Comparison of ENCODE assay signal across 10 mouse cellular contexts in genomic region chr6:101374186-101374585, GRCm38 (mm10). TPM values are rescaled to one million over a fixed set of nuclear protein-coding genes. Genes with fewer than 3 reads are reported as not detected.
DNase-seq lines count a peak whose midpoint lies in the region; ATAC-seq lines count a peak whose summit lies in the region.
"Had no signal": no experiment of that assay in that cellular context is flagged by ENCODE, and none has a peak within 500 bp of the region (broad histone marks: within the 10 kb centered on the region; RNA-seq: fewer than 3 reads in every experiment).

No protein-coding gene starts in this region.

- H3K4me2 ChIP-seq in neural tube, embryonic 11.5 days (ENCODE audit: low read depth), result peak overlapping the region; percentile 40; the same call in 1 of the 2 replicates
- H3K4me2 ChIP-seq in limb, embryonic 11.5 days (ENCODE audit: low read depth, severe bottlenecking), result peak overlapping the region; percentile 53; the same call in 1 of the 2 replicates

- H3K4me3 ChIP-seq in heart, embryonic 10.5 days, result peak overlapping the region; percentile 78
- no peak overlapping the region for H3K4me3 ChIP-seq in neural tube, embryonic 11.5 days (ENCODE audit: low read depth, low read length)
- peak overlapping the region; percentile 22; the same call in 1 of the 2 replicates for H3K4me3 ChIP-seq in limb, embryonic 11.5 days (ENCODE audit: low read depth, low read length)

- DNase-seq in heart, embryonic 10.5 days (ENCODE audit: low spot score), result no peak
- no peak for DNase-seq in heart, adult 18-20 months
- DNase-seq in neural tube, embryonic 11.5 days (ENCODE audit: low spot score), result no peak
- DNase-seq in neural tube, embryonic 10.5 days (ENCODE audit: extremely low spot score, low spot score), result no peak
- DNase-seq in limb, embryonic 11.5 days (ENCODE audit: low spot score), result no peak
- no peak for DNase-seq in right cerebral cortex, postnatal 4 days
- no peak for DNase-seq in frontal cortex, postnatal 10 days (ENCODE audit: low spot score in 2 of 2)
- DNase-seq in cerebellum, postnatal 14 days, result no peak
- DNase-seq: spleen, adult 18-20 months had no signal

- peaks cover 44% of the 10 kb centered on the region for H3K4me1 ChIP-seq in heart, embryonic 10.5 days
- H3K4me1 ChIP-seq in neural tube, embryonic 11.5 days (ENCODE audit: control insufficient read depth, insufficient read depth, low read length), result peaks cover 18% of the 10 kb centered on the region
- peaks cover 31% of the 10 kb centered on the region for H3K4me1 ChIP-seq in limb, embryonic 11.5 days (ENCODE audit: control insufficient read depth, insufficient read depth, low read length)

- H3K27ac ChIP-seq in heart, embryonic 10.5 days, result peak overlapping the region; percentile 96
- H3K27ac ChIP-seq in neural tube, embryonic 11.5 days (ENCODE audit: low read depth, low read length), result no peak overlapping the region
- 0 out of 2 replicates have a peak overlapping the region, but pooled peaks have one; percentile 8 for H3K27ac ChIP-seq in limb, embryonic 11.5 days (replicated peaks; ENCODE audit: low read depth, low read length)

- H3K9me3 ChIP-seq in heart, embryonic 10.5 days, result no peaks in the 10 kb centered on the region
- H3K9me3 ChIP-seq in neural tube, embryonic 11.5 days (ENCODE audit: control insufficient read depth, low read length), result no peaks in the 10 kb centered on the region
- H3K9me3 ChIP-seq in limb, embryonic 11.5 days (ENCODE audit: control insufficient read depth, low read length), result no peaks in the 10 kb centered on the region

- 0 out of 2 replicates have a peak, but pooled peaks cover 3% of the 10 kb centered on the region for H3K36me3 ChIP-seq in heart, embryonic 10.5 days
- H3K36me3 ChIP-seq in neural tube, embryonic 11.5 days (ENCODE audit: control insufficient read depth, insufficient read depth, low read length), result no peaks in the 10 kb centered on the region
- H3K36me3 ChIP-seq in limb, embryonic 11.5 days (ENCODE audit: control insufficient read depth, insufficient read depth, low read length), result no peaks in the 10 kb centered on the region

- H3K9ac ChIP-seq in neural tube, embryonic 11.5 days (ENCODE audit: low read length), result no peak overlapping the region
- no peak overlapping the region for H3K9ac ChIP-seq in limb, embryonic 11.5 days (ENCODE audit: low read length)

- ATAC-seq in neural tube, embryonic 11.5 days (ENCODE audit: insufficient read depth, low FRiP score, low TSS enrichment), result no peak
- no peak for ATAC-seq in limb, embryonic 11.5 days (ENCODE audit: insufficient number of reproducible peaks, low FRiP score, low TSS enrichment, low read depth)

- 33% methylated on average over 1 of the region's 1 CpGs for WGBS in heart, embryonic 10.5 days
- WGBS in neural tube, embryonic 11.5 days, result 65% methylated on average over 1 of the region's 1 CpGs
- WGBS in limb, embryonic 11.5 days, result 48% methylated on average over 1 of the region's 1 CpGs

- H3K27me3 ChIP-seq in heart, embryonic 10.5 days (ENCODE audit: insufficient read depth, poor library complexity, severe bottlenecking), result no peaks in the 10 kb centered on the region
- H3K27me3 ChIP-seq in neural tube, embryonic 11.5 days (ENCODE audit: control insufficient read depth, insufficient read depth, low read length), result no peaks in the 10 kb centered on the region
- no peaks in the 10 kb centered on the region for H3K27me3 ChIP-seq in limb, embryonic 11.5 days (ENCODE audit: control insufficient read depth, insufficient read depth, low read length)

RNA-seq across cellular contexts. Expression of gene Pdzrn3, which starts 3.5 kb away (rescaled TPM):
- polyA plus RNA-seq in heart, embryonic 10.5 days (2016; fragmentation: Nextera tagmentation; extraction: Ambion mirVana), result 8.9 and 9.0 TPM in 2 replicates
- total RNA-seq in heart, adult 18-20 months (2021), result 10 to 100 TPM; 28.7 to 33.5 TPM
- 25.6 and 27.3 TPM in 2 replicates for polyA plus RNA-seq in neural tube, embryonic 11.5 days (2014; fragmentation: Nextera tagmentation; extraction: Ambion mirVana)
- polyA plus RNA-seq in limb, embryonic 11.5 days (2014; fragmentation: Nextera tagmentation; extraction: Ambion mirVana), result 10.4 and 11.1 TPM in 2 replicates
- total RNA-seq: megakaryocyte-erythroid progenitor cell, adult 5-6 weeks had no signal
